Mouse (Mus musculus): ENCODE data around the gene Olfr1411. TPM values are rescaled to one million over a fixed set of nuclear protein-coding genes. Genes with fewer than 3 reads are reported as not detected.

Gene Olfr1411
- polyA plus RNA-seq (2016; fragmentation: Nextera tagmentation; extraction: Ambion mirVana), result not detected in 2 replicates

GRCm38 (mm10) chr1:92594111-92594510 is at the start of gene Olfr1411:
TSS of gene Olfr1411 (plus strand) at chr1:92594411.
- Histone ChIP-seq H3K27ac (no peak within 1 kb of the TSS), H3K27me3 (ENCODE audit: insufficient read depth, poor library complexity, severe bottlenecking) (no peaks in the 10 kb centered on the region), H3K4me1 (replicated peaks) (no peaks in the 10 kb centered on the region), H3K4me3 (no peak within 1 kb of the TSS), H3K36me3 (no peaks in the 10 kb centered on the region), H3K9me3 (no peaks in the 10 kb centered on the region)
- DNase-seq (ENCODE audit: low spot score), result no peak

GRCm38 (mm10) chr1:92545929-92546328 is 48.3 kb upstream of the Olfr1411 start:
- 84% methylated on average over 2 of the region's 2 CpGs for WGBS
- Histone ChIP-seq H3K27ac (no peak overlapping the region), H3K4me1 (replicated peaks) (no peaks in the 10 kb centered on the region), H3K4me3 (no peak overlapping the region), H3K9me3 (no peaks in the 10 kb centered on the region), H3K36me3 (no peaks in the 10 kb centered on the region), H3K27me3 (ENCODE audit: insufficient read depth, poor library complexity, severe bottlenecking) (no peaks in the 10 kb centered on the region)
- DNase-seq (ENCODE audit: low spot score), result no peak

GRCm38 (mm10) chr1:92571022-92571421 is 23.2 kb upstream of the Olfr1411 start, which contains the start of gene Olfr1413:
TSS of gene Olfr1413 (plus strand) at chr1:92571322.
- H3K4me1 ChIP-seq (replicated peaks), result no peaks in the 10 kb centered on the region
- no peak within 1 kb of the TSS for H3K4me3 ChIP-seq
- no peak for DNase-seq (ENCODE audit: low spot score)
- no peaks in the 10 kb centered on the region for H3K9me3 ChIP-seq
- WGBS, result 93% methylated on average over 3 of the region's 3 CpGs
- H3K27ac ChIP-seq, result no peak within 1 kb of the TSS
- H3K27me3 ChIP-seq (ENCODE audit: insufficient read depth, poor library complexity, severe bottlenecking), result no peaks in the 10 kb centered on the region
- H3K36me3 ChIP-seq, result no peaks in the 10 kb centered on the region

DNA sequence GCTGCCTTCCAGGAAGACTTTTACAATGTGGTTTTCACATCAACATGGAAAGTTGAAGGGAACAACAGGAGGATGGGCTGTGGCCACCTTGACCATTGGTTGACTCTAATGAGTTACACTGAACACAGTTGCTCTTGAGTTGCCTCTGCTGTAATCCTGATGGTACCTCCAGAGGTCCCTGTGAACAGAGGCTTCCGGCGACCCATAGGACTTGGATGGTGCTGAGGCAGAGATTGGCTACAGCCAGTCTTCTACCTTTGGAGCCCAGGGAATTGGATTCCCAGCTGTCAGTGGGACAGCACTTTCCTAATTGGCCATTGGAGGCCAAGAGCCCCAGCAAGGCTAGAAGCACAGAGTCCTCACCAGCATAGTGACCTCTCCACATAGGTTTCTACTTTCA is 8.7 kb upstream of the Olfr1411 start, which contains the start of gene Olfr1412:
Olfr1412 (plus strand) TSS at position 301 of the 400 bp plus-strand sequence.
- no peaks in the 10 kb centered on the region for H3K4me1 ChIP-seq (replicated peaks)
- H3K27me3 ChIP-seq (ENCODE audit: insufficient read depth, poor library complexity, severe bottlenecking), result no peaks in the 10 kb centered on the region
- no peak within 1 kb of the TSS for H3K27ac ChIP-seq
- no peak within 1 kb of the TSS for H3K4me3 ChIP-seq
- H3K9me3 ChIP-seq, result no peaks in the 10 kb centered on the region
- no peak for DNase-seq (ENCODE audit: low spot score)
- H3K36me3 ChIP-seq, result no peaks in the 10 kb centered on the region
- WGBS, result 83% methylated on average over 2 of the region's 2 CpGs

DNA sequence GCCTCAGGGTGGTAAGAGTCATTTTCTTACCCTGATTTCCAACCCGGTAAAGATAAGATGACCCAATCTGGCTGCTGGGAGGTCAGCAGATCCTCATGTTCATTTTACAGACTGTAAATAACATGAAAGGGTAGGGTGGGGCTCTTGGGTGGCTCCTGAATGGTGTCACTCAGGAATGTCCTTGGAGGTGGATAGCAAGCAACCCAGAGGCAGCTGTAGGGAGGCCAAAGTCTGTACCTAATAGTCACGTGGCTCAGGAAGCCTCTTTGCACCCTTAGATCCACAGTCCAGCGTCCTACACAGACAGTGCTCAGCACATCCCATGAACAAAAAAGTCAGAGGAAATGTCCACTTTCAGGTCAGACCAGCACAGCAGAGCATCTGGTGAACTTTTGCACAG is 1.8 kb downstream of the Olfr1411 start:
- no peak for DNase-seq (ENCODE audit: low spot score)
- H3K36me3 ChIP-seq, result no peaks in the 10 kb centered on the region

DNA sequence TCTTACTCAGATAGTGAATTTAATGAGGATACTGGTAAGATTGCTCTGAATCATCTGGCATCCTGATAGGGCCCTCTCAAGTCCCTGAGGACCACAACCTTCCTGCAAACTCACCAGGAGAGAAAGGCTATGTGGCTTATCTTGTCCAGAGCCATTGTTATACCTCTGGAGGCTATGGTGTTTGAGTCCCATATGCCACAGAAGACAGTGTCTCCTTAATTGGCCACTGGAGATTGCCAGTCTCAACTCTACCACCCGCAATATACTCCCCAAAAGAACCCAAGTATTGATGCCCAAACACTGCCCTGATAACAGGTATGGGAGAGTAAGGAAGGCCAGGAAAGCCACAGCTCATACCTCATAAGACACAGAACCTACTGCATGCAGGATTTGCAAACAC is 11.3 kb downstream of the Olfr1411 start, which contains the start of gene Olfr1410:
Olfr1410 (plus strand) TSS at position 301 of the 400 bp plus-strand sequence.
- no peaks in the 10 kb centered on the region for H3K27me3 ChIP-seq (ENCODE audit: insufficient read depth, poor library complexity, severe bottlenecking)
- no peaks in the 10 kb centered on the region for H3K4me1 ChIP-seq (replicated peaks)
- H3K27ac ChIP-seq, result no peak within 1 kb of the TSS
- WGBS, result 86% methylated on average over 1 of the region's 1 CpGs
- no peaks in the 10 kb centered on the region for H3K9me3 ChIP-seq
- no peak for DNase-seq (ENCODE audit: low spot score)
- H3K4me3 ChIP-seq, result no peak within 1 kb of the TSS
- H3K36me3 ChIP-seq, result no peaks in the 10 kb centered on the region

More for the DNA sequence above, 1.8 kb downstream of the Olfr1411 start:
- Histone ChIP-seq H3K4me3 (no peak overlapping the region), H3K4me1 (replicated peaks) (no peaks in the 10 kb centered on the region), H3K27ac (no peak overlapping the region), H3K27me3 (ENCODE audit: insufficient read depth, poor library complexity, severe bottlenecking) (no peaks in the 10 kb centered on the region), H3K9me3 (no peaks in the 10 kb centered on the region)
- 86% methylated on average over 3 of the region's 3 CpGs for WGBS

DNA sequence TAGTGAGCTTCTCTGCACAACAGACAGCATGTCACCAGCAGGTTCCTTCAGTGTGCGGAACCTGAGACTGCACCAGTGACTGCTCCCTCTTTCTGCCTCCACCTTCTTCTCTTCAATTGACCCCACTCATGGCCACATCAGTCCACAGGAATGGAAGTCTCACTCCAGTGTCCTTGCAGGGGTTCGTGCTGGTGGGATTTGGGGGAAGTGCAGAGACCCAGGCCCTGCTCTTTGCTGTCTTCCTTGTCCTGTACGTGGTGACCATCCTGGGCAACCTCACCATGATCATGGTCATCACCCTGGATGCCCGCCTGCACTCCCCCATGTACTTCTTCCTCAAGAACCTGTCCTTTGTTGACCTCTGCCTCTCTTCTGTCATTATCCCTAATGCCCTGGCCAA is 13.5 kb downstream of the Olfr1411 start:
- no peak overlapping the region for H3K27ac ChIP-seq
- no peaks in the 10 kb centered on the region for H3K9me3 ChIP-seq
- H3K27me3 ChIP-seq (ENCODE audit: insufficient read depth, poor library complexity, severe bottlenecking), result peaks cover 10% of the 10 kb centered on the region; the same call in 1 of the 2 replicates
- H3K4me3 ChIP-seq, result no peak overlapping the region
- no peaks in the 10 kb centered on the region for H3K4me1 ChIP-seq (replicated peaks)
- H3K36me3 ChIP-seq, result no peaks in the 10 kb centered on the region
- no peak for DNase-seq (ENCODE audit: low spot score)
- 74% methylated on average over 4 of the region's 4 CpGs for WGBS

DNA sequence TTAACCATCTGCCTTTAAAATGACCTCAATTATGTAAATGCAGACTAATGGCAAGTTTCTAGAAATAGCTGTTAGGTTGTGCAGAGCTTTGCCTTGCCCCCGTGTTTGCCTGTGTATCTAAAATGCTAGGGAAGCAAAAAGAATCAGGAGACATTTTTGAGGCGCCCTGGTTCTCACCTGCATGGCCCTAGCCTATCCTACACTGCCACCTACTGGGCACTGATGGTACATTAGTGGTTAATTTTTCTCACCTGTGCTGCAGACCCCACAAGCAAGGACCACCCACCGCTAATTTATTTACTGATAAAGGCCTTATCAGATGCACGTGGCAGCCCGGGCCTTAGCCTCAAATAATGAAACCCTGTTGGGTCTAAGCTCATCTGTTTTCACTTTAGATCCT is 16.8 kb downstream of the Olfr1411 start:
- WGBS, result 10% methylated on average over 5 of the region's 5 CpGs

GRCm38 (mm10) chr1:92613175-92613574 is 19.0 kb downstream of the Olfr1411 start:
- H3K27ac ChIP-seq, result no peak overlapping the region
- 52% methylated on average over 4 of the region's 4 CpGs for WGBS
- H3K4me1 ChIP-seq (replicated peaks), result no peaks in the 10 kb centered on the region
- no peaks in the 10 kb centered on the region for H3K9me3 ChIP-seq
- peaks cover 10% of the 10 kb centered on the region; the same call in 1 of the 2 replicates for H3K27me3 ChIP-seq (ENCODE audit: insufficient read depth, poor library complexity, severe bottlenecking)
- DNase-seq (ENCODE audit: low spot score), result no peak
- no peaks in the 10 kb centered on the region for H3K36me3 ChIP-seq
- no peak overlapping the region for H3K4me3 ChIP-seq

More for the DNA sequence above, 16.8 kb downstream of the Olfr1411 start:
- peak; percentile 47 for DNase-seq (ENCODE audit: low spot score)
- Histone ChIP-seq H3K27me3 (ENCODE audit: insufficient read depth, poor library complexity, severe bottlenecking) (peaks cover 10% of the 10 kb centered on the region; the same call in 1 of the 2 replicates), H3K36me3 (no peaks in the 10 kb centered on the region), H3K27ac (no peak overlapping the region), H3K4me3 (no peak overlapping the region), H3K4me1 (replicated peaks) (no peaks in the 10 kb centered on the region), H3K9me3 (no peaks in the 10 kb centered on the region)

- DNase-seq (ENCODE audit: low spot score), result no peak
- 7% methylated on average over 1 of the region's 1 CpGs for WGBS
Measured at GRCm38 (mm10) chr1:92614516-92614915, 20.3 kb downstream of the Olfr1411 start.

GRCm38 (mm10) chr1:92616046-92616445 is 21.8 kb downstream of the Olfr1411 start:
- no peaks in the 10 kb centered on the region for H3K4me1 ChIP-seq (replicated peaks)
- H3K27me3 ChIP-seq (ENCODE audit: insufficient read depth, poor library complexity, severe bottlenecking), result peaks cover 10% of the 10 kb centered on the region; the same call in 1 of the 2 replicates
- H3K4me3 ChIP-seq, result no peak overlapping the region
- WGBS, result 84% methylated on average over 1 of the region's 1 CpGs
- H3K9me3 ChIP-seq, result no peaks in the 10 kb centered on the region
- no peaks in the 10 kb centered on the region for H3K36me3 ChIP-seq
- no peak for DNase-seq (ENCODE audit: low spot score)
- no peak overlapping the region for H3K27ac ChIP-seq

More at GRCm38 (mm10) chr1:92614516-92614915, 20.3 kb downstream of the Olfr1411 start:
- H3K9me3 ChIP-seq, result no peaks in the 10 kb centered on the region
- H3K27ac ChIP-seq, result no peak overlapping the region
- H3K4me1 ChIP-seq (replicated peaks), result no peaks in the 10 kb centered on the region
- peaks cover 10% of the 10 kb centered on the region; the same call in 1 of the 2 replicates for H3K27me3 ChIP-seq (ENCODE audit: insufficient read depth, poor library complexity, severe bottlenecking)
- no peak overlapping the region for H3K4me3 ChIP-seq
- no peaks in the 10 kb centered on the region for H3K36me3 ChIP-seq

- H3K4me1 ChIP-seq (replicated peaks), result no peaks in the 10 kb centered on the region
- peaks cover under 1% of the 10 kb centered on the region; the same call in 1 of the 2 replicates for H3K27me3 ChIP-seq (ENCODE audit: insufficient read depth, poor library complexity, severe bottlenecking)
- no peak for DNase-seq (ENCODE audit: low spot score)
- H3K36me3 ChIP-seq, result no peaks in the 10 kb centered on the region
- no peak within 1 kb of the TSS for H3K4me3 ChIP-seq
- WGBS, result 65% methylated on average over 2 of the region's 2 CpGs
- no peak within 1 kb of the TSS for H3K27ac ChIP-seq
- H3K9me3 ChIP-seq, result no peaks in the 10 kb centered on the region
Measured at GRCm38 (mm10) chr1:92617488-92617887, 23.3 kb downstream of the Olfr1411 start, which contains the start of gene Olfr12. TSS of gene Olfr12 (plus strand) at chr1:92617788.

GRCm38 (mm10) chr1:92618360-92618759 is 24.1 kb downstream of the Olfr1411 start:
- no peak overlapping the region for H3K4me3 ChIP-seq

More at GRCm38 (mm10) chr1:92618360-92618759, 24.1 kb downstream of the Olfr1411 start:
- Histone ChIP-seq H3K27ac (no peak overlapping the region), H3K27me3 (ENCODE audit: insufficient read depth, poor library complexity, severe bottlenecking) (no peaks in the 10 kb centered on the region; the same call in 1 of the 2 replicates), H3K4me1 (replicated peaks) (no peaks in the 10 kb centered on the region), H3K36me3 (no peaks in the 10 kb centered on the region), H3K9me3 (no peaks in the 10 kb centered on the region)
- no peak for DNase-seq (ENCODE audit: low spot score)
- WGBS, result 75% methylated on average over 4 of the region's 4 CpGs

Data from hindbrain, embryonic 10.5 days (tissue).